In the genomic region with DNA sequence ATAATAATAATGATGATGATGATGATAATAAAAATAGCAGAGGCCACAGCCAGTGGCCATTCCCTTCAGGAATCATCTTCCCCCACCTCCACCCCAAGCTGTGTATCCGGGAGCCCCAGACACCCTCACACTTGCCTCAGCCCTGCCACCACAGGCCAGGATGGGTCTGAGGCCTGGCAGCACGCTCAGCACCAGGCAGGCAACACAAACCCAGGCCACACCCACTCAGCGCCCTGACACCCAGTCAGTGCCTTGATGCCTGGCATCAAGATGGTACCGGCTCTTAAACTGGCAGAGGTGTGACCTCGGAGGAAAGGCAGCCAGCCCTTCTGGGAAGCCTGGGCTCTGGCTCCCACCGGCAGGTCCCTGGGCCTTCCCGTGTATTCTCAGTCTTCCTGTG, we compare ENCODE assay signal across 19 mouse cellular contexts.
A peak's percentile ranks its signal among the peaks of the same experiment; 100 is the strongest.
DNase-seq lines count a peak whose midpoint lies in the region; ATAC-seq and TF ChIP-seq lines count a peak whose summit lies in the region.
"Had no signal": no experiment of that assay in that cellular context is flagged by ENCODE, and none has a peak within 500 bp of the region (broad histone marks: within the 10 kb centered on the region; RNA-seq: fewer than 3 reads in every experiment).

No protein-coding gene starts in this region.

- WGBS in forebrain, postnatal 0 days: 69% methylated on average over 7 of the region's 7 CpGs
- WGBS in forebrain, embryonic 14.5 days: 75% methylated on average over 7 of the region's 7 CpGs
- WGBS in kidney, embryonic 15.5 days: 72% methylated on average over 7 of the region's 7 CpGs
- WGBS in kidney, embryonic 14.5 days: 75% methylated on average over 7 of the region's 7 CpGs
- 71% methylated on average over 7 of the region's 7 CpGs for WGBS in embryonic facial prominence, embryonic 13.5 days
- 65% methylated on average over 7 of the region's 7 CpGs for WGBS in liver, embryonic 15.5 days (ENCODE audit: insufficient replicate concordance)

- H3K4me3 ChIP-seq in forebrain, postnatal 0 days (ENCODE audit: low read depth, low read length): no peak overlapping the region
- H3K4me3 ChIP-seq in forebrain, embryonic 14.5 days (ENCODE audit: low read depth, low read length): no peak overlapping the region
- H3K4me3 ChIP-seq in kidney, embryonic 15.5 days (replicated peaks): no peak overlapping the region
- H3K4me3 ChIP-seq in kidney, embryonic 14.5 days (ENCODE audit: low read length): no peak overlapping the region
- H3K4me3 ChIP-seq in embryonic facial prominence, embryonic 13.5 days: no peak overlapping the region
- 0 out of 2 replicates have a peak overlapping the region, but pooled peaks have one; percentile 38 for H3K4me3 ChIP-seq in liver, embryonic 15.5 days (replicated peaks)
- H3K4me3 ChIP-seq: forebrain, embryonic 12.5 days; heart, embryonic 12.5 days; limb, embryonic 12.5 days; megakaryocyte, embryonic 14.5 days had no signal

- no peaks in the 10 kb centered on the region for H3K9me3 ChIP-seq in forebrain, postnatal 0 days (ENCODE audit: low read length)
- H3K9me3 ChIP-seq in forebrain, embryonic 14.5 days (replicated peaks; ENCODE audit: control insufficient read depth, low read length): no peaks in the 10 kb centered on the region
- H3K9me3 ChIP-seq in kidney, embryonic 15.5 days (replicated peaks): no peaks in the 10 kb centered on the region
- H3K9me3 ChIP-seq in kidney, embryonic 14.5 days (ENCODE audit: control insufficient read depth, low read length): no peaks in the 10 kb centered on the region
- no peaks in the 10 kb centered on the region for H3K9me3 ChIP-seq in embryonic facial prominence, embryonic 13.5 days
- no peaks in the 10 kb centered on the region for H3K9me3 ChIP-seq in liver, embryonic 15.5 days (replicated peaks)
- H3K9me3 ChIP-seq: forebrain, embryonic 12.5 days; heart, embryonic 12.5 days; limb, embryonic 12.5 days had no signal

- no peak for TF ChIP-seq CTCF in forebrain, postnatal 0 days (IDR thresholded peaks at IDR 0.05; ENCODE audit: low read depth)

- H3K27me3 ChIP-seq in forebrain, postnatal 0 days (ENCODE audit: insufficient read depth, low read length): no peaks in the 10 kb centered on the region
- H3K27me3 ChIP-seq in forebrain, embryonic 14.5 days (replicated peaks; ENCODE audit: control insufficient read depth, insufficient read depth, low read length): no peaks in the 10 kb centered on the region
- 0 out of 2 replicates have a peak, but pooled peaks cover 6% of the 10 kb centered on the region for H3K27me3 ChIP-seq in kidney, embryonic 15.5 days
- H3K27me3 ChIP-seq in kidney, embryonic 14.5 days (ENCODE audit: control insufficient read depth, insufficient read depth, low read length): no peaks in the 10 kb centered on the region
- no peaks in the 10 kb centered on the region for H3K27me3 ChIP-seq in embryonic facial prominence, embryonic 13.5 days
- H3K27me3 ChIP-seq in liver, embryonic 15.5 days: peaks cover 8% of the 10 kb centered on the region
- H3K27me3 ChIP-seq: forebrain, embryonic 12.5 days; heart, embryonic 12.5 days; limb, embryonic 12.5 days had no signal

- no peak for DNase-seq in forebrain, postnatal 0 days
- DNase-seq in forebrain, embryonic 14.5 days (ENCODE audit: low spot score): no peak
- no peak for DNase-seq in kidney, postnatal 10 days
- DNase-seq in left cerebral cortex, postnatal 10 days (ENCODE audit: extremely low spot score in 1 of 2, low spot score in 2 of 2): no peak
- DNase-seq: cerebellum, postnatal 14 days; gastrocnemius, postnatal 14 days; heart, postnatal 4 days; kidney, adult 2 months; layer of hippocampus, postnatal 36 days; right cerebral cortex, adult 18-20 months had no signal

- no peaks in the 10 kb centered on the region for H3K36me3 ChIP-seq in forebrain, postnatal 0 days (ENCODE audit: insufficient read depth)
- H3K36me3 ChIP-seq in forebrain, embryonic 14.5 days (ENCODE audit: control insufficient read depth, insufficient read depth, low read length): no peaks in the 10 kb centered on the region
- H3K36me3 ChIP-seq in kidney, embryonic 15.5 days: no peaks in the 10 kb centered on the region
- H3K36me3 ChIP-seq in kidney, embryonic 14.5 days (ENCODE audit: control insufficient read depth, insufficient read depth, low read length): no peaks in the 10 kb centered on the region
- no peaks in the 10 kb centered on the region for H3K36me3 ChIP-seq in embryonic facial prominence, embryonic 13.5 days
- H3K36me3 ChIP-seq in liver, embryonic 15.5 days (replicated peaks): no peaks in the 10 kb centered on the region
- H3K36me3 ChIP-seq: forebrain, embryonic 12.5 days; heart, embryonic 12.5 days; limb, embryonic 12.5 days had no signal

- no peak overlapping the region for H3K4me2 ChIP-seq in forebrain, postnatal 0 days (ENCODE audit: low read depth)
- no peak overlapping the region for H3K4me2 ChIP-seq in forebrain, embryonic 14.5 days (ENCODE audit: low read length)
- no peak overlapping the region for H3K4me2 ChIP-seq in kidney, embryonic 15.5 days
- no peak overlapping the region for H3K4me2 ChIP-seq in kidney, embryonic 14.5 days (replicated peaks; ENCODE audit: low read depth, low read length)
- H3K4me2 ChIP-seq in embryonic facial prominence, embryonic 13.5 days: no peak overlapping the region
- peak overlapping the region; percentile 66 for H3K4me2 ChIP-seq in liver, embryonic 15.5 days
- H3K4me2 ChIP-seq: forebrain, embryonic 12.5 days; heart, embryonic 12.5 days; limb, embryonic 12.5 days had no signal

- intact Hi-C loops in left cerebral cortex, postnatal 10 days (cut with DNase I): no loop called here

- 0 out of 2 replicates have a peak, but pooled peaks cover 6% of the 10 kb centered on the region for H3K4me1 ChIP-seq in forebrain, postnatal 0 days (ENCODE audit: insufficient read depth)
- H3K4me1 ChIP-seq in forebrain, embryonic 14.5 days (ENCODE audit: control insufficient read depth, insufficient read depth, low read length): peaks cover 7% of the 10 kb centered on the region
- peaks cover 27% of the 10 kb centered on the region for H3K4me1 ChIP-seq in kidney, embryonic 15.5 days
- peaks cover 12% of the 10 kb centered on the region for H3K4me1 ChIP-seq in kidney, embryonic 14.5 days (ENCODE audit: control insufficient read depth, insufficient read depth, low read length)
- peaks cover 33% of the 10 kb centered on the region for H3K4me1 ChIP-seq in embryonic facial prominence, embryonic 13.5 days
- peaks cover 51% of the 10 kb centered on the region for H3K4me1 ChIP-seq in liver, embryonic 15.5 days (replicated peaks)

- H3K9ac ChIP-seq in forebrain, postnatal 0 days: 0 out of 2 replicates have a peak overlapping the region, but pooled peaks have one; percentile 22
- no peak overlapping the region for H3K9ac ChIP-seq in forebrain, embryonic 14.5 days (ENCODE audit: low read length)
- H3K9ac ChIP-seq in kidney, embryonic 15.5 days: no peak overlapping the region
- H3K9ac ChIP-seq in kidney, embryonic 14.5 days (ENCODE audit: low read depth, low read length): no peak overlapping the region
- H3K9ac ChIP-seq in embryonic facial prominence, embryonic 13.5 days: 0 out of 2 replicates have a peak overlapping the region, but pooled peaks have one; percentile 16
- H3K9ac ChIP-seq in liver, embryonic 15.5 days: peak overlapping the region; percentile 54; the same call in 1 of the 2 replicates
- H3K9ac ChIP-seq: forebrain, embryonic 12.5 days; heart, embryonic 12.5 days; limb, embryonic 12.5 days had no signal

- no peak overlapping the region for H3K27ac ChIP-seq in forebrain, postnatal 0 days (ENCODE audit: low read depth, low read length)
- H3K27ac ChIP-seq in forebrain, embryonic 14.5 days (ENCODE audit: low read depth, low read length): no peak overlapping the region
- H3K27ac ChIP-seq in kidney, embryonic 15.5 days: no peak overlapping the region
- H3K27ac ChIP-seq in kidney, embryonic 14.5 days (ENCODE audit: low read depth, low read length): no peak overlapping the region
- no peak overlapping the region for H3K27ac ChIP-seq in embryonic facial prominence, embryonic 13.5 days
- H3K27ac ChIP-seq in liver, embryonic 15.5 days (replicated peaks): peak overlapping the region; percentile 98
- H3K27ac ChIP-seq: forebrain, embryonic 12.5 days; limb, embryonic 12.5 days had no signal

- no peak for ATAC-seq in forebrain, postnatal 0 days
- no peak for ATAC-seq in forebrain, embryonic 14.5 days
- ATAC-seq in kidney, embryonic 15.5 days (replicated peaks; ENCODE audit: low FRiP score): peak; percentile 47; the same call in 1 of the 2 replicates
- ATAC-seq in kidney, embryonic 14.5 days (ENCODE audit: low FRiP score, low TSS enrichment): no peak
- ATAC-seq in embryonic facial prominence, embryonic 13.5 days (ENCODE audit: insufficient number of reproducible peaks, insufficient read depth, low FRiP score, low TSS enrichment, low read depth): no peak
- peak; percentile 77 for ATAC-seq in liver, embryonic 15.5 days (ENCODE audit: insufficient read depth)
- ATAC-seq: lung, postnatal 0 days had no signal

Comparison
In these comparisons a context has a peak if more than half of its experiments do, and no peak if none do; other contexts are left out.
1. ATAC-seq: peak in kidney, embryonic 15.5 days (single experiment) and liver, embryonic 15.5 days (single experiment); none in forebrain, postnatal 0 days (single experiment), forebrain, embryonic 14.5 days (single experiment), kidney, embryonic 14.5 days (single experiment) and embryonic facial prominence, embryonic 13.5 days (single experiment).
2. H3K9ac ChIP-seq: peak in forebrain, postnatal 0 days (single experiment), embryonic facial prominence, embryonic 13.5 days (single experiment) and liver, embryonic 15.5 days (single experiment); none in forebrain, embryonic 14.5 days (single experiment), kidney, embryonic 15.5 days (single experiment) and kidney, embryonic 14.5 days (single experiment).